Mouse (Mus musculus): Measurements from ENCODE around the gene Olfr630. TPM values are rescaled to one million over a fixed set of nuclear protein-coding genes. Genes with fewer than 3 reads are reported as not detected.

Gene Olfr630
- polyA plus RNA-seq, 1 experiment from 2014 or later: not detected

- H3K27ac ChIP-seq: no peak overlapping the region
- H3K27me3 ChIP-seq: no peaks in the 10 kb centered on the region
- H3K9ac ChIP-seq: no peak overlapping the region
- H3K4me1 ChIP-seq (replicated peaks): no peaks in the 10 kb centered on the region
- no peaks in the 10 kb centered on the region for H3K36me3 ChIP-seq
- H3K9me3 ChIP-seq: no peaks in the 10 kb centered on the region
- 38% methylated on average over 2 of the region's 2 CpGs for WGBS
- H3K4me3 ChIP-seq: no peak overlapping the region
- H3K4me2 ChIP-seq: no peak overlapping the region
- no peak for ATAC-seq (ENCODE audit: low FRiP score)
Observed at GRCm38 (mm10) chr7:103712024-103712423, 45.1 kb downstream of the Olfr630 start.

Other genes starting within 250 kb of the Olfr630 start
- not detected in 2 replicates for gene Olfr610, start 245.2 kb downstream of the Olfr630 start, polyA plus RNA-seq (2015; fragmentation: Nextera tagmentation; extraction: Ambion mirVana)
- not detected in 2 replicates for gene Olfr611, start 236.5 kb downstream of the Olfr630 start, polyA plus RNA-seq (2015; fragmentation: Nextera tagmentation; extraction: Ambion mirVana)
- gene Olfr612, start 214.6 kb downstream of the Olfr630 start, polyA plus RNA-seq (2015; fragmentation: Nextera tagmentation; extraction: Ambion mirVana): not detected in 2 replicates
- not detected in 2 replicates for gene Olfr613, start 209.3 kb downstream of the Olfr630 start, polyA plus RNA-seq (2015; fragmentation: Nextera tagmentation; extraction: Ambion mirVana)
- not detected in 2 replicates for gene Olfr615, start 201.3 kb downstream of the Olfr630 start, polyA plus RNA-seq (2015; fragmentation: Nextera tagmentation; extraction: Ambion mirVana)
- not detected in 2 replicates for gene Olfr616, start 188.2 kb downstream of the Olfr630 start, polyA plus RNA-seq (2015; fragmentation: Nextera tagmentation; extraction: Ambion mirVana)
- not detected in 2 replicates for gene Olfr617, start 184.3 kb downstream of the Olfr630 start, polyA plus RNA-seq (2015; fragmentation: Nextera tagmentation; extraction: Ambion mirVana)
- gene Olfr618, start 167.2 kb downstream of the Olfr630 start, polyA plus RNA-seq (2015; fragmentation: Nextera tagmentation; extraction: Ambion mirVana): 0.21 TPM in 1 of 2 replicates, not detected in the other
- gene Olfr619, start 156.8 kb downstream of the Olfr630 start, polyA plus RNA-seq (2015; fragmentation: Nextera tagmentation; extraction: Ambion mirVana): not detected in 2 replicates
- not detected in 2 replicates for gene Olfr620, start 144.8 kb downstream of the Olfr630 start, polyA plus RNA-seq (2015; fragmentation: Nextera tagmentation; extraction: Ambion mirVana)
- not detected in 2 replicates for gene Olfr622, start 114.6 kb downstream of the Olfr630 start, polyA plus RNA-seq (2015; fragmentation: Nextera tagmentation; extraction: Ambion mirVana)
- gene Olfr623, start 93.6 kb downstream of the Olfr630 start, polyA plus RNA-seq (2015; fragmentation: Nextera tagmentation; extraction: Ambion mirVana): not detected in 2 replicates
- gene Olfr624, start 86.1 kb downstream of the Olfr630 start, polyA plus RNA-seq (2015; fragmentation: Nextera tagmentation; extraction: Ambion mirVana): 0.03 TPM in 1 of 2 replicates, not detected in the other
- not detected in 2 replicates for gene Olfr625-ps1, start 74.6 kb downstream of the Olfr630 start, polyA plus RNA-seq (2015; fragmentation: Nextera tagmentation; extraction: Ambion mirVana)
- gene Olfr243, start 42.7 kb downstream of the Olfr630 start, polyA plus RNA-seq (2015; fragmentation: Nextera tagmentation; extraction: Ambion mirVana): not detected in 2 replicates
- gene Olfr628, start 27.0 kb downstream of the Olfr630 start, polyA plus RNA-seq (2015; fragmentation: Nextera tagmentation; extraction: Ambion mirVana): not detected in 2 replicates
- not detected in 2 replicates for gene Olfr629, start 12.4 kb downstream of the Olfr630 start, polyA plus RNA-seq (2015; fragmentation: Nextera tagmentation; extraction: Ambion mirVana)
- not detected in 2 replicates for gene Olfr69, start 14.3 kb upstream of the Olfr630 start, polyA plus RNA-seq (2015; fragmentation: Nextera tagmentation; extraction: Ambion mirVana)
- gene Olfr68, start 22.4 kb upstream of the Olfr630 start, polyA plus RNA-seq (2015; fragmentation: Nextera tagmentation; extraction: Ambion mirVana): not detected in 2 replicates
- gene Olfr67, start 34.5 kb upstream of the Olfr630 start, polyA plus RNA-seq (2015; fragmentation: Nextera tagmentation; extraction: Ambion mirVana): not detected in 2 replicates
- gene Hbb-bt, start 56.7 kb upstream of the Olfr630 start, polyA plus RNA-seq (2015; fragmentation: Nextera tagmentation; extraction: Ambion mirVana): 996 and 1,160 TPM in 2 replicates
- gene Hbb-bs, start 70.8 kb upstream of the Olfr630 start, polyA plus RNA-seq (2015; fragmentation: Nextera tagmentation; extraction: Ambion mirVana): 2,000 and 2,305 TPM in 2 replicates
- not detected in 2 replicates for gene Hbb-bh2, start 83.2 kb upstream of the Olfr630 start, polyA plus RNA-seq (2015; fragmentation: Nextera tagmentation; extraction: Ambion mirVana)
- 43.8 and 70.4 TPM in 2 replicates for gene Hbb-bh1, start 85.8 kb upstream of the Olfr630 start, polyA plus RNA-seq (2015; fragmentation: Nextera tagmentation; extraction: Ambion mirVana)
- 4,283 and 4,441 TPM in 2 replicates for gene Hbb-y, start 95.9 kb upstream of the Olfr630 start, polyA plus RNA-seq (2015; fragmentation: Nextera tagmentation; extraction: Ambion mirVana)
- gene Olfr66, start 128.9 kb upstream of the Olfr630 start, polyA plus RNA-seq (2015; fragmentation: Nextera tagmentation; extraction: Ambion mirVana): not detected in 2 replicates
- not detected in 2 replicates for gene Olfr64, start 137.2 kb upstream of the Olfr630 start, polyA plus RNA-seq (2015; fragmentation: Nextera tagmentation; extraction: Ambion mirVana)
- gene Olfr65, start 146.2 kb upstream of the Olfr630 start, polyA plus RNA-seq (2015; fragmentation: Nextera tagmentation; extraction: Ambion mirVana): not detected in 2 replicates
- gene Olfr631, start 171.5 kb upstream of the Olfr630 start, polyA plus RNA-seq (2015; fragmentation: Nextera tagmentation; extraction: Ambion mirVana): not detected in 2 replicates
- gene Olfr632, start 177.0 kb upstream of the Olfr630 start, polyA plus RNA-seq (2015; fragmentation: Nextera tagmentation; extraction: Ambion mirVana): not detected in 2 replicates
- not detected in 2 replicates for gene Olfr633, start 187.1 kb upstream of the Olfr630 start, polyA plus RNA-seq (2015; fragmentation: Nextera tagmentation; extraction: Ambion mirVana)
- gene Olfr635, start 213.8 kb upstream of the Olfr630 start, polyA plus RNA-seq (2015; fragmentation: Nextera tagmentation; extraction: Ambion mirVana): not detected in 2 replicates
- gene Olfr638, start 241.4 kb upstream of the Olfr630 start, polyA plus RNA-seq (2015; fragmentation: Nextera tagmentation; extraction: Ambion mirVana): not detected in 2 replicates

Data from hindbrain, embryonic 13.5 days (tissue).